Mouse (Mus musculus) mesoderm, embryonic 11.5 days (tissue): ENCODE measurements around the gene Wfdc17.

Source experiments
- DNase-seq: peaks from one replicate; pipeline ENCODE4 v3.0.0-alpha.2; 2012; ENCODE audit warnings: low read depth, low spot score

Wfdc17 gene

DNA sequence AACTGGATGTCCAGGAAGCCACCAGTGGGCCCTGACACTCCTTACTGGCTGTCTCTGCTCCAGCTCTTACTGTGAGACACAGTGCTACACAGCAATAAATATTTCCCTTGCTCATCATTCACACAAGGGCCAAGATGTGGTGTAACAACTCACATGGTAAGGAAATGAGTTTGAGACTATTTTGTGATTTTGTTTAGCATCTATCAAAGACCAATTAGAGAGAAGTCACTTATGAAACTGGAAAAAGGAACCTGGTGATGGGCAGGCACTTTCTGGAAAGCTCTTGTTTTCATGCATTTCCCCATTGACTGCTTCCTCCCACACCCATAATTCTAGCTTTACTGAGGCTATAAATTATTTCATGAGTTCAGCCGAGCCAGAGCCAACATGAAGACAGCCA lies at the start of gene Wfdc17:
Gene Wfdc17 (plus strand): TSS at position 287 of the 400 bp plus-strand sequence.
- DNase-seq, result no peak

GRCm38 (mm10) chr11:83654606-83655005 lies 49.2 kb upstream of the Wfdc17 start:
- DNase-seq, result no peak

- no peak for DNase-seq
Measured at GRCm38 (mm10) chr11:83657508-83657907, 46.3 kb upstream of the Wfdc17 start.

DNA sequence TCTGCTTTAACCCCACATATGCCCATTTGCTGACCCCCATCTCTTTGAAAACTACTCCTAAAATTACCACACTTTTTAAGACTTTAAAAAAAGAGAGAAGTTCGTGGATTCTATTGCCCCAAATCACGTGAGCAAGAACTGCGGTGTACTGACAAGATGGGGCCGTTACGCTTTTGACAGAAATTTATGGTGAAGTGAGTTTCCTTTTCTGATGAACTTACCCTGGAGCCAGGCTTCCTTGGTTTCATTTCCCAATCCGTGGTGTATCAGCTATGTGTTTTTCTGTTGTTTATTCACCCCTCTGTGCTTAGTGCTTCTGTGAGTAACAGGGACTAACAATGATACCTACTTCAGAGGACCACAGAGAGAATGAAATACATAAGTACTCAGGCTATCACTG lies 45.0 kb upstream of the Wfdc17 start:
- no peak for DNase-seq

- no peak for DNase-seq
Measured at GRCm38 (mm10) chr11:83662204-83662603, 41.6 kb upstream of the Wfdc17 start, which contains the start of gene Ccl4. Gene Ccl4 (plus strand): TSS chr11:83662584.

DNA sequence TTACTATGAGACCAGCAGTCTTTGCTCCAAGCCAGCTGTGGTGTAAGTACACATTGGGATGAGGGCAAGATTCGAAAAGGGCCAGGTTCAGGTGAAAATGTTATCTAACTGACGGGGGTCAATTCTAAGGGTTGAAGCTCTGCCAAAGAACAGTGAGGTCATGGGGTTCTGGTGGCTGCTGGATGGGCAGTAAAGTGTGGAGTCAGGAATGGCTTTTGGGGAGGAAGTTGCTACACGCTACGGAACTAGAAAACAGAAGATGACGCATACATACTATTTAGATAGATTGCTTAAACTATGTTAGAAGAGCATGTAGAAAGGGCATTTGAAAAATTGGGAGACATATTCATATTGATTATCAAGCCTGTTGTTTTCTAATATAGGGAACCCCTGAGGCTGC lies 40.3 kb upstream of the Wfdc17 start:
- no peak for DNase-seq

DNA sequence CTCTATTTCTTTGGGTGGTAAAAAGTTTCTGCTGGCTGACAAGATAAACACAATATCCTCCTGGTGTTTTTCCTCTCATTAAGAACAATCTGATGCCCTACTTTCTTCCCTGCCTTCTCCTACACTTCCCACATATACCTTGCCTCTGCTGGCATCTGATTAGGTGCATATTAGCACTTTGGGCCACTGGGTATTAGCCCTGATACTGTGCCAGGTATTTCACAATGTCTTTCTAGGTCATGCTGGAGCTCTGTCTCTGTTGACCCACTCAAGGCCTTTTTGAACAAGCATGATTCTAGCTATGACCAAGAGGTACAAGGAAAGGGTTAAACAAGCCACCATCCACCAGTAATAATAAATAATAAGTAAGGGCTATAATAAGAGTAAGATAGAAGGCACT lies 32.0 kb upstream of the Wfdc17 start:
- DNase-seq, result no peak

GRCm38 (mm10) chr11:83675665-83676064 lies 28.1 kb upstream of the Wfdc17 start:
- DNase-seq, result no peak

DNA sequence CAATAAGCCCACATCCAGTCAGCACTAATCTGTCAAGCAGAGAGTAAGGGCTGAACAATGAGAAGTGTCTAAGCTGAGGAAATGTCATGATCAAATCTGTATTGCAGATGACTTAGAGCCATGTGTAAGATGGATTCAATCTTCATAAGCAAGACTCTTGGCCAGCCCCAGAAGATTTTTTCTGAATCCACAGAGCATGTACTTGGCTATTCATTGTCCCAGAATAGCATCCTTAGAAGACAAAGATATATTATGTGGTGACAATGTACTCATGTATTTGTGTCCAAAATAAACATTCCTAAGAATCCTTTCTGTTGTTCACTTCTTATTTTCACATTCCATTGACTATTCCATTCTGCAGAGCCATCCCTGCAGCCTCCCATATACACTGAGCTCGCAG lies 13.9 kb upstream of the Wfdc17 start:
- no peak for DNase-seq

DNA sequence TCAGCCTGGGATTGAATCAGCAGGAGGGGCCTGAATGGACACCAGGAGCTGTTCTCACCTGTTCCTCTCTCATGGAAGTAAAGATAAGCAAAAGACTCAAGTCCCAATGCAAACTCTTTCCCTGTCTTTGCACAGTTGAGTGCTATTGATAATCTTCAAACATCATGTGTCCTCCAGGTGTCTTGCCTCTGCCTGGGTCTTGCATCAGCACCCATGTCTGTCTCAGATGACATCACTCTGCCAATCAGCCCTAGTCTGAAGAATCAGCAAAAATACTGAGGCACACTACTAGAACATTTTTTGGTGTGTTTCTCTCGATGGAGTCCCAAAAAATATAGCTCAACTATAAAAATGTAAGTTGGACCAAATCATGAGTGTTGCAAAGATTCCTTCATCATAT lies 11.8 kb upstream of the Wfdc17 start:
- no peak for DNase-seq

DNA sequence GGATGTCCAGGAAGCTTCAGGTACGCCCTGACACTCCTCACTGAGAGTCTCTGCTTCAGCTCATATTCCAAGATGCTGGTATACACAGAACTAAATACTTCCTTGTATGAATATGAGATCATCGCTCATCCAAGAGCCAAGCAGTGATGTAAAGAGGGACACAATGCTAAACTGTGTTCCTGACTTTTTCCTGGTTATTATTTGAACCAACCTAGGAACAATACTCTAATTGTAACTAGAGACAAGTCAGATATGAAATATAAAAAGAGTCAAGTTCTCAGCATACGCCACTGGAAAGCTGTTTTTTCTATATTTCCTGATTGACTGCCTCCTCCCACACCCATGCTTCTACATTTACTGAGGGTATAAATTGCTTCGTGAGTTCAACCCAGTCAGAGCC lies 4.9 kb downstream of the Wfdc17 start, which contains the start of gene Wfdc18:
Gene Wfdc18 (plus strand): TSS at position 301 of the 400 bp plus-strand sequence.
- no peak for DNase-seq

- DNase-seq, result no peak
Measured at GRCm38 (mm10) chr11:83709683-83710082, 5.9 kb downstream of the Wfdc17 start.

- no peak for DNase-seq
Measured at GRCm38 (mm10) chr11:83712671-83713070, 8.9 kb downstream of the Wfdc17 start.

GRCm38 (mm10) chr11:83713925-83714324 lies 10.1 kb downstream of the Wfdc17 start:
- DNase-seq, result no peak

DNA sequence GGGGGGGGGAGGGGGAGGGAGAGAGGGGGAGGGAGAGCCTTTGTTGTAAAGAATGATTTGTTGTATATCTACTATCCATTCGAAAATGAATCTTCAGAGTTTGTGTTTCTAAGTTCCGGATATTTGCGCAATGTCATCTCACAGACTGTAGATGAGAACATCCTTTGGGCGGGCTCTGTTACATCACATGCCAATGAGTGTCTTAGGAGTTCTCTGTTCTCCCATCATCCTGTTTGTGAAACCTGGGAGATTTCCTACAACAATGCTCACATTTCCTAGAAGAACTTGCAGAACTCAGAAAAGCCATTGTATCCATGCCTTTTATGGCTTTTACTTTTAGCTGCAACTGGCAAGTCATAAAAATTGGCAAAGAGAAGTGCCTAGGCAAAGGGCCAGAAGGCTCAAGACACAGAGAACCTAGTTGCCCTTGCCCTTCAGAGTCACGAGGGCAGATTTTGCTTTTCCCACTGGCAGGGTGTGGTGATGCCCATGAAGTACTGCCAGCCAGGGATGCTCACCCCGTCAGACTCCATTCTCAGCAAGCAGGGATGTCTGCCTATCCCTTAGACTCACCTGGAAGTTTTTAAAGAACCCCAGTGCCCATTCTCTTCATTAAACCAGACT lies 13.4 kb downstream of the Wfdc17 start:
- DNase-seq, result no peak

- DNase-seq, result no peak
Measured at GRCm38 (mm10) chr11:83720766-83721165, 17.0 kb downstream of the Wfdc17 start.

DNA sequence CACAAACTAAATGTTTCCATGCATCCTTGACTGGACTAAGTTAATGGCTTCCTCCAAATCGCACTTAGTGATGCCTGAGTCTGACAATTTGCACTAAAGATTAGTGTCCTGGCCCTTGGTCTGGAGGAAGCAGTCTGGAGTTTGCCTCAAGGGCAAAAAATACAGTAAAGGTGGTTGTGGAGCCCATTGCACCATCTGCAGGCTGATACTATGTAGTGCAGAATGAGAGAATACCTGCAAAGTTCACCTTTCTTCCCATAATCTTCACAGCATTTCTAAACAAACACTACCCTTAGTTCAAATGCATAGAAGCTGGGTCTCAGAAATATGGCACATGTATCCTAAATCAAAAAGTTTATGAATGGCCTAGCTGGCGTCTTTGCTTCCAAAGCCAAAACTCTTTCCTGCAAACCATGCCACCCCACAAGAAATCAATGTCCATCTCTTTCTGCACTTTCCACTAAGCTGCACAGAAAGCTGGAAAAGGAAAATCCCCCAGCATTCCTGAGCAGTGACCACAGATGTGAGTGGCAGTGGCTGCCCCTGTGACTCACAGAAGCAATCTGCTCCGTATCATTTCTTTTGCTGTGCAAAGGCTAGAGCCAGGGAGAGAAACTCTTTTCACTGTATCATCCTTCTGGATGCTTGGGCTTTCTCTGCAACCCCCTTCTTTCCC lies 25.1 kb downstream of the Wfdc17 start:
- DNase-seq, result no peak

- DNase-seq, result no peak
Measured at GRCm38 (mm10) chr11:83731116-83731515, 27.3 kb downstream of the Wfdc17 start.

DNA sequence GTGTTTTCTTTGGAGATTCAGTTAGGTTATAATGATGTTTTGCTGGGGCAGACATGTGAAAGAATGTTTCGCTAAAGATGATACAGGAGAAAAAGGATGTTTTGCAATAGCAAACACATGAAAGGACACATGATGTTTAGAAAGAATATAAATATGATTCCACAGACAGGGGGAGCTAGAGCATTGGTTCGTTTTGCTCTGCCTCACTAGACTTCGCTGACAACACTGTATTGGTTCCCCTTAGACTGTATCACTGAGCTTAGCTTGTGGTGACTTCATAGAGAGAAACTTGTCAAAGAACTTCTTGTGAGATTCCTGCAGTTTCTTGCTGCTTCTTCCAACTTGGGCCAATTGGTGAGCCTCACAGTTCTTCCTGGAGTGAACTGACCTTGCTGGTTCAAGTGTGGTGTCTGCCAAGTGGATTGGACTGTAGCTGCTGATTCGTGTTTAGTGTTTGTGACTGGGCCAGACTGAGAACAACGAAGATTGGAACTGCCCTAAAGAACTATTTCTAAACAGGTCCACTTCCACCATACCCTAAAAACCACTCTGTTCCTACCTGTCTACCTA lies 29.4 kb downstream of the Wfdc17 start:
- no peak for DNase-seq

DNA sequence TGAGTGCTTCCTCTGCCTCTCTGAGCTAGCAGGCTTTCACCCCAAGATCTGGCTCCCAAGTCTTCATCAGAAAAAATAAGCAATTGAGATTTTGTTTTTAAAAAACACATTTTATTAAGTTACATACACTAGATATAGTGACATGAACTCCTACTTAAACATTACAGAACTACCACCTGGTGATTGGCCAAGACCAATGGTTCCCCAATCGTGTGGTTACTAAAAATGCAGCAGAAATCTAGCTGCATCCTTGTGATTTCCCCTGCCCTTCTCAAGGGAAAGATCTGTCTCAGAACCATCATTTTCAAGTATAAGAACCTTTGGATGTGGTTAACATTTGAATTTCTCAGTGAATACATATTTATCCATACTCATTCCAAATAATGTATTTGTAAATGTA lies 30.4 kb downstream of the Wfdc17 start:
- DNase-seq, result no peak

- DNase-seq, result no peak
Measured at GRCm38 (mm10) chr11:83735881-83736280, 32.1 kb downstream of the Wfdc17 start.

- DNase-seq, result no peak
Measured at GRCm38 (mm10) chr11:83737109-83737558, 33.3 kb downstream of the Wfdc17 start.

DNA sequence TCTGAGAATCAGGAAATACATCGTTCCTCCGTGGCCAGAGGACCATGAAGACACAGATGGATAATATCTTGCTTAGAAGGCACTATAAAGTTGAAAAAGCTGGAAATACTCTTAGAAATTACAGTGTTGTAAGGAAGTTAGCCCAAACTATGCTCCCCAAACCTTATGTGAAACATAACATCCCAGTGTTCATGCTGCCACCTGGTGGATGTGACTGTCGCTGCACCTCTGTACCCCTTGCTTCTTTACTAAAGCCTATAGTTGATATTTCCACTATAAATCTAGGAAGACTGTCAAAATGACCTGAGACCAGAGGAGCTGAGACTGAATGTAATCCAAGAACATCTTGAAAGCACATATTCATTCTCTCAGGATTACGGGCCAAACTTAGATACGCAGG lies 35.5 kb downstream of the Wfdc17 start:
- DNase-seq, result peak; percentile 73
